Mouse (Mus musculus): Measurements from ENCODE around the gene Unc13a. TPM values are rescaled to one million over a fixed set of nuclear protein-coding genes. Genes with fewer than 3 reads are reported as not detected.

Gene Unc13a
- total RNA-seq (2023), result 1 to 10 TPM in 1 of 2 experiments, under 1 TPM in 1; 0.12 to 1.9 TPM

DNA sequence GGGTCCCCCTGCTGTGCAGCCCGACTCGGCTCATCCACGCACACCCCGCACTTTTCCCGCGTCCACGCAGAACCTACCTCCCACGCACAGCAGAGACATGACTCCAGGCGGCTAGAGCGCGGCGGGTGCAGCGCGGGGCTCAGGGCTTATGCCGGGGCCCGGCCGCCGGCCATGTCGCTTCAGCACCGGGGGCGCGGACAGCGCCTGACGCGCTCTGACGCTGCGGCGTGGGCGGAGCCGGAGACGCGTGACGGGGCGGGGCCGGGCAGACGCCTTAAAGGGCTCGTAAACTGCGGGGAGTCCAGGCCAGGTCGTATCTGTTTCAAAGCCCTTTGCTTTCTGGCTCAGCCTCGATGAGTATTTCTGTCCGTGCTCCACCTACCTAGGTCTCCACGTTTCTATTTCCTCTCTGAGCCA is at the start of gene Unc13a:
Unc13a (minus strand) TSS at position 209 of the 417 bp plus-strand sequence.

DNA sequence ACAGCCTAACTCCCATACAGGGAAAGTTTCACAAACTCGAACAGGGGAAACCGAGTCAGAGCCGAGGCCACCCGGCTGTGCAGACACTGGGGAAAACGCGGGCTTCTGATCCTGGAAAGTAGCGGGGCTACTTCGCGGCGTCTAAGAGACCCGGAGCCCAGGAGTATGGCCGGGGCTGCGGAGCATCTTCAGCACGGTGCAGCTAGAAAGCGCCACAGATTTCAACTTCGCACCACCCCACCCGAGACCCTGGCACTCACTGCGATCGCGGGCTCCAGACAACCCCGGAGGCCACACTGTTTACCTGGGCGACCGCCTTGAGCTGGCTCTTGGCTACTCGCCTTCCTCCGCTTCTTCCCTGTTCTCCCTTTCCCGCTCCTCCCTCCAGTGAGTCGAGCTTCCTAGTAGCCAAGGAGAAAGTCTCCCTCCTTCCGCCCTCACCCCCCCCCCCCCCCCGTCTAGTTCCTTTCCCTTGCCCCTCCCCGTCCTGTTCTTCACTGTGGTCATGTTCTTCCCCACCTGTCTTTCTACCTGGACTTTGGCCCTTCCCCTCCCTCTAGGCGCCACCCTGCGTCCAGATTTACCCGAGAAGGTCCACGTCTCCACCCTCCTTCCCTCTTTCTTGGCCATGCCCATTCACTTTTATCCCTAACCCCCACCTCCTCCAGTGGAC is 30.0 kb upstream of the Unc13a start, which contains the start of gene B3gnt3:
B3gnt3 (minus strand) TSS at position 376 of the 673 bp plus-strand sequence.

DNA sequence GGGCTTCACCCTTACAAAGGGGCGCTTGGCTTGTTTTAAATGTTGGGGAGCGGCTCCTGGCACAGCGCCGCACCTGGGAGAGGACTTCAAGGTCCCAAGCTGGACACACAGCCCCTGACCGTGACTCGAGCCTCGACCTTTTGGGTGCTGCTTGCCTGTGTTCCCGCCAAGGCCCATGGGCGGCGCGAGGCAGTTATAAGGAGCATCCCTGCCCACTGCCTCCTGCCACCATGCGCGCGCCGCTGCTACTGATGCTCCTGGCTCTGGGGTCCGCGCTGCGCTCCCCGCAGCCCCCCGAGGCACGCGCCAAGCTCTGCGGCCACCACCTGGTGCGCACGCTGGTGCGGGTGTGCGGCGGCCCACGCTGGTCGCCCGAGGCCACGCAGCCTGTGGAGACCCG is 17.5 kb upstream of the Unc13a start, which contains the start of gene Insl3:
Insl3 (plus strand) TSS at position 187 of the 400 bp plus-strand sequence.

DNA sequence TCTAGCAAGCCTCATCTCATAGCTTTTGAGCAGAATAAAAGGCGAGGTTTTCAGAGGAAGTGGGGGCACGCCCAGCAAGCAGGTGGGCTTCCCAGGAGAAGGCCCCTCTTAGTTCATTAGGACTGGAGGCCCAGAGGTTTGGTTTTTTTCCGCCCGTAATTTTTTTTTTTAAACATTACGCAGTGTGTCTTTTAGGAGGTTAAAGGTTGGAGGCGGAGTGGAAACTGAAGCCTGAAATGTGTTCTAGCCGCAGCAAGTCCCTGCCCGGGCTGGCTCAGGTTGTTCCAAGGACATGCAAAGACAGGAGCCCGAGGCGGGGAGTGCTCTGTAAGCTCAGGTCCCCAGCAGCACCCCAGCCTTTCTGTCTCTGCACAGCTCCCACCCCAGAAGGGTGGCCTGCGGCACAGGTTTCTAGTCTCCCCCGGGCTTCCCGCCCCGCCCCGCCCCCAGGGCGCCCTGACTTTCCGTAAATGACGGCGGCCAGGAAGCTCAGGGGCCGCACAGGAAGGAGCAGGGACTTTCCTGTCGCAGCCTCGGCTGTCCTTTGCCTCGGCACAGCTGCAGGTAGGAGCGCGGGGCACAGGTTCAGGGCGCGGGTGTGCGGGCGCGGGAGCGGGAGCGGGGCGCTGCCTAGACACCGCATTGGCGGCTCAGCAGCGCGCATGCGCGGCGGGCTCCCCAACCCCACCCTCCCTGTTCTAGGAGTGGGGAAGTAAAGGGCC is 4.6 kb upstream of the Unc13a start, which contains the start of gene Jak3:
Jak3 (plus strand) TSS at position 277 of the 722 bp plus-strand sequence.

DNA sequence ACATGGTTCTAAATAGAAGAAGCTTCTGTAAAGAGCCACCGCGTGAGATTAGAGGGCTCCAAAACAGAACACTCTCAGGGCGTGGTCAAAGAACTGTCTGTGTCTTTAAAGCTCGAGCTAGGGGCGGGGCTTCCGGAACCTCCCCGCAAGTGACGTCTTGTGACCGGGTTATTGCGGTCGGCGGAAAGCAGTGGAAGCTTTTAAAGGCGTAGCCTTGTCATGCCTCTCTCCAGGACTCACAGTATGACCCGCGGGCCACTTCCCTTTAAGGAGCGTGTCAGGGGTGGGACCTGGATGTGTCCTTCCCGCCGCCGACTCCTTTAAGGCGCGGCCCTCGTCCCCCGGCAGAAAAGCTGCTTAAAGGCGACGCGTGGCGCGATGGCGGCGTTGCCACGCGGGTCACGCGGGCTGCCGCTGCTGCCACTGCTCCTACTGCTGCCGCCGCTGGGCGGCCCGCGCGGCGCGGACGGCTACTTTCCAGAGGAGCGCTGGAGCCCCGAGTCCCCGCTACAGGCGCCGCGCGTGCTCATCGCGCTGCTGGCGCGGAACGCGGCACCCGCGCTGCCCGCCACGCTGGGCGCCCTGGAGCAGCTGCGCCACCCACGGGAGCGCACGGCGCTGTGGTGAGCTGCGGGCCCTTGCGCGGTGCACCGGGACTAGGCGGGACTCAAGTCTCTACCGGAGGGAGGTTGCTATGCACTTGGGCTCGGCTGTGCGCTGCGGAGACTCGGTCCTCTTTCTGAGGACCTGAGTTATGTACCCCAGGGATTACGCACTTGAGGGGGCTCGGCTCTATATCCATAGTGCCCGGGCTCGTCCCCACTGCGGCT is 60.5 kb downstream of the Unc13a start, which contains the start of gene Colgalt1:
Colgalt1 (plus strand) TSS at position 177 of the 830 bp plus-strand sequence.

DNA sequence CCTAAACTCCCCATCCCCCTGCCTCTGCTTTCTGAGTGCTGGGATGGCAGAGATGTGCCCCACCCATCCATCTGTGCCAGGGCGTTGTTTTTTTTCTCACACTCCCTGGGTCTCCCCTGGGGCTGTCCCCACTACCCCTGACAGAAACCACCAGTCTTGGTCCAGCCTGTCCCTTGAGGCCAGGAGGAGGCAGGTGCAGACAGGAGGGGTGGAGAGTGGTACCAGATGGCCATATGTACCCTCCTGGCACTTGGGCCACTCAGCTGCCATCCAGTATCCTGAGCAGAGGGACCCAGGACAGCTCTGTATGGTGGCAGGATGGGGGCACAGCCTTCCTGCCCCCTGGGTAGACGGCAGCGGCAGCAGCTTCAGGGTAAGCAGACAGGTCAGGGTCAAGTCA is 74.1 kb downstream of the Unc13a start, which contains the start of gene Fam129c:
Fam129c (plus strand) TSS at position 198 of the 400 bp plus-strand sequence.

DNA sequence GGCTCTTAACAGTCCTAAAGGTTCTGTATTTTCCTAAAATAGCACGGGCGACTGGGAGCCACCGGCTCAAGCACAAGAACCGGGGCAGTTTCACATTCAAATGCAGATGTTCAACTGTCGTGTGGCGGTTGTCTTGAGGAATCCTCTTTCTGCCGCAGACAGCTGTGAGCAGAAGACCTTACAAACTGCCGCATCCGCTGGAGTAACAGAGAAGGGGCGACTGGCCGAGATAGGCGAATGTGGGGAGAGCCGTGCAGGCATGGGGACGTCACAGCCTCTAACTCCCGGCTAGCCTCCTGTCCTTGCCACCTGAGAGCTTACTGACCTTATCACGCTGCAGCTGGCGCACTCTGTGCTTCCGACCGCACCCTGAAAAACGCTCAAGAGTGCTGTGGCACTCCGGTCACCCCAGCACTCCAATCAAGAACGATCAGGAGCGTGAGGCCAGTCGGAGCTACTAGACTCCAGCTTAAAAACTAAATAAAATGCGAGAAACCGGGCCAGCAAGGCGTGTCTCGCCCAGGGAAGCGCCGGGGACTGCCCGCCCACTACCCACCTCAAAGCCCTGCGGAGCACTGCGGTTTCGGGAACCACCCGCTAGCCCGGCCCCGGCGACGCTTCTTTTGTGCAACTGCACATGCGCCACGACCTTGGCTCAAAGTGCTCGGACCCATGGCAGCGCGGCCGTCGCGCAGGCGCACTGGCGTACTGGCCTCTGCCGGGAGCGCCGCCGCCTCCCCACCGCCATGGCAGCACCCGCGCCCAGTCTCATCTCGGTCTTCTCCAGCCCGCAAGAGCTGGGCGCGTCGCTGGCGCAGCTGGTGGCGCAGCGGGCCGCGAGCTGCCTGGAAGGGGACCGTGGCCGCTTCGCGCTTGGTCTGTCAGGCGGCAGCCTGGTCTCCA is 79.8 kb downstream of the Unc13a start, which contains the start of gene Pgls:
Pgls (plus strand) TSS at position 706 of the 903 bp plus-strand sequence.

Other genes with a start within 250 kb of the Unc13a start
- gene Abhd8, start 208.1 kb downstream of the Unc13a start, total RNA-seq (2023), result 10 to 100 TPM; 11.8 to 15.0 TPM
- gene Mrpl34, start 206.8 kb downstream of the Unc13a start, total RNA-seq (2023), result 10 to 100 TPM; 32.9 to 38.4 TPM
- gene Dda1, start 202.6 kb downstream of the Unc13a start, total RNA-seq (2023), result 100 to 1,000 TPM; 113 to 125 TPM
- 10 to 100 TPM; 13.9 to 14.8 TPM for gene Ano8, start 185.8 kb downstream of the Unc13a start, total RNA-seq (2023)
- gene Gtpbp3, start 183.7 kb downstream of the Unc13a start, total RNA-seq (2023), result 10 to 100 TPM; 22.3 to 22.4 TPM
- gene Plvap, start 160.0 kb downstream of the Unc13a start, total RNA-seq (2023), result under 1 TPM in 1 of 2 experiments, not detected in 1; 0.27 TPM
- not detected for gene Ccdc194, start 146.0 kb downstream of the Unc13a start, total RNA-seq (2023)
- gene Bst2, start 134.3 kb downstream of the Unc13a start, total RNA-seq (2023), result 10 to 100 TPM; 24.4 to 37.1 TPM
- 10 to 100 TPM; 47.0 to 50.1 TPM for gene Mvb12a, start 128.8 kb downstream of the Unc13a start, total RNA-seq (2023)
- gene Tmem221, start 112.9 kb downstream of the Unc13a start, total RNA-seq (2023), result not detected
- not detected for gene Nxnl1, start 105.2 kb downstream of the Unc13a start, total RNA-seq (2023)
- gene Slc27a1, start 102.9 kb downstream of the Unc13a start, total RNA-seq (2023), result 10 to 100 TPM; 10.2 to 10.8 TPM
- gene Pgls, start 79.6 kb downstream of the Unc13a start, total RNA-seq (2023), result 100 to 1,000 TPM; 106 to 110 TPM
- 100 to 1,000 TPM; 128 to 172 TPM for gene Fam129c, start 74.1 kb downstream of the Unc13a start, total RNA-seq (2023)
- gene Colgalt1, start 60.8 kb downstream of the Unc13a start, total RNA-seq (2023), result 100 to 1,000 TPM; 126 to 133 TPM
- 10 to 100 TPM; 81.2 to 87.3 TPM for gene Jak3, start 4.5 kb upstream of the Unc13a start, total RNA-seq (2023)
- gene Insl3, start 17.5 kb upstream of the Unc13a start, total RNA-seq (2023), result 10 to 100 TPM; 31.2 to 43.9 TPM
- gene B3gnt3, start 30.0 kb upstream of the Unc13a start, total RNA-seq (2023), result under 1 TPM; 0.70 to 0.83 TPM
- gene Fcho1, start 54.0 kb upstream of the Unc13a start, total RNA-seq (2023), result 100 to 1,000 TPM; 204 to 208 TPM
- 10 to 100 TPM in 1 of 2 experiments, 1 to 10 TPM in 1; 7.7 to 15.4 TPM for gene Zfp709, start 210.3 kb upstream of the Unc13a start, total RNA-seq (2023)
- 10 to 100 TPM in 1 of 2 experiments, 1 to 10 TPM in 1; 9.3 to 15.1 TPM for gene Zfp882, start 236.9 kb upstream of the Unc13a start, total RNA-seq (2023)
- 10 to 100 TPM; 17.0 to 24.0 TPM for gene Zfp617, start 236.9 kb upstream of the Unc13a start, total RNA-seq (2023)

Data from B cell, adult 67 days (primary cell).